Mouse (Mus musculus) megakaryocyte-erythroid progenitor cell, adult 5 weeks (primary cell): ENCODE data around the gene Gabrr2. TPM values are rescaled to one million over a fixed set of nuclear protein-coding genes. Genes with fewer than 3 reads are reported as not detected.

Experiments used
- polyA plus RNA-seq: library from polyadenylated mRNA; stranded (reverse); fragments of >175 nt; gene quantifications from 2 replicates; pipeline ENCODE4 v1.2.3, GENCODE M21; 2012

The Gabrr2 gene
- 0.06 and 0.10 TPM in 2 replicates for polyA plus RNA-seq

GRCm38 (mm10) chr4:33062981-33063380 is at the start of gene Gabrr2:
Gabrr2 (plus strand) TSS chr4:33062999.

DNA sequence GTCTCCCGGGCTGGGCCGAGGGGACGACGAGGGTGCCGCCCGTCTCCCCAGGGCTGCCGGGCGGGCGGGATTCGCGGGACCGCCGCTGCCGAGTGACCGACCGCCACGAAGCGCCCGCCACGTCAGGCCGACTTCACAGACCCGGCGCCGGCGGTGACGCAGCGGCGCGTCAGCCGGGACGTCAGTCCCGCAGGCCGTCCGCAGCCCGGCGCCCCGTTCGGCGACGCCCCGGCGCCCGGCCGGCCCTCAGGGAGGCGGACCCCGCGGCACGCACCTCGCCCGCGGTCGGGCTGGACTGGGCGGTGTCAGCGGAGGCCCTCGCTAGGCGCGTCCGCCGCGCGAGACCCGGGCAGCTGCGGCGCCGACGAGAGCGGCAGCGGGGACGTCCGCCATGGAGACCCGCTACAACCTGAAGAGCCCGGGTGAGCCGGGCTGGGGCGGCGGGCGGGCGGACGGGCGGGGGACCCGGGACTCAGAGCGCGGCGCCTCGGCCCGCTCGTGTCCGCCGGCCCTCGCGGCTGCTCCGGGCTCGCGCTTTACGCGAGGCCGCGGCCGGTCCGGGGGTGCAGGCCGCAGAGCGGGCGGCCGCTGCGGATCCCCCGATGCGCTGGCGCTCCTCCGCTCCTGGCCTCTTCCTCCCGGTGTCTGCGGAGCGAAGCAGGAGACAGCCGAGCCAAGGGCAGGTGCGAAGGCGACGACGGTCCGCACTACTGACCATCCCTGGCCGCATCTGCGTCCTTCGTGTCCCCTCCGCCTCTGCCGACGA is 31.4 kb upstream of the Gabrr2 start, which contains the start of gene Ube2j1:
Gene Ube2j1 (plus strand): TSS at position 222 of the 766 bp plus-strand sequence.

DNA sequence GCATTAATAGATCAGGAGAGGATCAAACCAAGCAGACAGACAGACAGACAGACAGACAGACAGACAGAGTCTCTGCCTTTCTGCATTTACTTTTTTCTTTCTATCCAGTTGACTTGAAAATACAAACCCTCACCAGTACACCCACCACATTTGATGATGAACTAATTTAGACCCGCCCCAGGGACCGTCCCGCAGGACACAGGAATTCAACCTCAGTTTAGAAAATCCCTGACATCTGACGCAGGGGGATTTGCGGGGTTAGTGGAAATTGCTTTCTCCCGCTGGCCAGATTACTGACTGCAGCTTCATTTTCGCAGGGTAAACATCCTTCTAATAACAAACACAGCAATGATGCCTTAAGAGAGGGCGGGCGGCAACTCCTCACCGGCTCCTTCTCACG is 69.4 kb downstream of the Gabrr2 start, which contains the start of gene Gabrr1:
Gene Gabrr1 (plus strand): TSS at position 301 of the 400 bp plus-strand sequence.

Other genes starting within 250 kb of the Gabrr2 start
- 0.40 and 0.45 TPM in 2 replicates for gene Ankrd6, start 112.2 kb upstream of the Gabrr2 start, polyA plus RNA-seq
- gene Rragd, start 80.0 kb upstream of the Gabrr2 start, polyA plus RNA-seq: 0.02 and 0.05 TPM in 2 replicates
- gene Ube2j1, start 31.6 kb upstream of the Gabrr2 start, polyA plus RNA-seq: 34.0 and 34.1 TPM in 2 replicates
- not detected in 2 replicates for gene Gabrr1, start 69.5 kb downstream of the Gabrr2 start, polyA plus RNA-seq
- 1.1 and 1.7 TPM in 2 replicates for gene Pm20d2, start 126.7 kb downstream of the Gabrr2 start, polyA plus RNA-seq
- 0.02 and 0.11 TPM in 2 replicates for gene Srsf12, start 146.0 kb downstream of the Gabrr2 start, polyA plus RNA-seq
- 440 and 541 TPM in 2 replicates for gene Pnrc1, start 227.2 kb downstream of the Gabrr2 start, polyA plus RNA-seq
- gene Rngtt, start 247.3 kb downstream of the Gabrr2 start, polyA plus RNA-seq: 5.6 and 6.1 TPM in 2 replicates